In genomic region chr17:40904721-40905154, GRCm38 (mm10) we compare ENCODE assay signal across 8 mouse cellular contexts. TPM values are rescaled to one million over a fixed set of nuclear protein-coding genes. Genes with fewer than 3 reads are reported as not detected.
DNase-seq lines count a peak whose midpoint lies in the region; ATAC-seq and TF ChIP-seq lines count a peak whose summit lies in the region.

No protein-coding gene starts in this region.

- intact Hi-C loops in gastrocnemius, adult 2 months (cut with DNase I) = no loop called here

- no peaks in the 10 kb centered on the region for H3K27me3 ChIP-seq in embryonic facial prominence, embryonic 15.5 days
- no peaks in the 10 kb centered on the region for H3K27me3 ChIP-seq in limb, embryonic 12.5 days
- H3K27me3 ChIP-seq in stomach, embryonic 16.5 days (ENCODE audit: control insufficient read depth, insufficient read depth, low read length) = no peaks in the 10 kb centered on the region

- TF ChIP-seq CTCF in gastrocnemius, adult 2 months (IDR thresholded peaks at IDR 0.05) = no peak

- H3K9ac ChIP-seq in embryonic facial prominence, embryonic 15.5 days = no peak overlapping the region
- H3K9ac ChIP-seq in limb, embryonic 12.5 days (replicated peaks) = no peak overlapping the region
- no peak overlapping the region for H3K9ac ChIP-seq in stomach, embryonic 16.5 days (ENCODE audit: low read length)

- no peaks in the 10 kb centered on the region for H3K9me3 ChIP-seq in embryonic facial prominence, embryonic 15.5 days (replicated peaks)
- H3K9me3 ChIP-seq in limb, embryonic 12.5 days = no peaks in the 10 kb centered on the region
- H3K9me3 ChIP-seq in stomach, embryonic 16.5 days (replicated peaks; ENCODE audit: control insufficient read depth, low read length) = no peaks in the 10 kb centered on the region

- peak; percentile 18 for DNase-seq in gastrocnemius, adult 2 months
- no peak for DNase-seq in gastrocnemius, adult 8-10 months (ENCODE audit: low spot score in 2 of 2)
- DNase-seq in R1 (ENCODE audit: low read depth, low spot score) (peak; percentile 54), adipocyte (ENCODE audit: low spot score) (no peak)
- no peak for DNase-seq in yolk sac, embryonic 10.5 days (ENCODE audit: low spot score)

- ATAC-seq in embryonic facial prominence, embryonic 15.5 days (ENCODE audit: insufficient number of reproducible peaks, low FRiP score, low TSS enrichment, low read depth) = no peak
- no peak for ATAC-seq in limb, embryonic 12.5 days (ENCODE audit: insufficient number of reproducible peaks, insufficient read depth, low FRiP score, low TSS enrichment, low read depth)
- no peak for ATAC-seq in stomach, embryonic 16.5 days (ENCODE audit: insufficient read depth, low FRiP score)

- WGBS in embryonic facial prominence, embryonic 15.5 days = 13% methylated on average over 14 of the region's 14 CpGs
- WGBS in limb, embryonic 12.5 days = 6% methylated on average over 13 of the region's 14 CpGs
- 10% methylated on average over 13 of the region's 14 CpGs for WGBS in stomach, embryonic 16.5 days

- H3K27ac ChIP-seq in gastrocnemius, adult 2 months = no peak overlapping the region
- no peak overlapping the region for H3K27ac ChIP-seq in embryonic facial prominence, embryonic 15.5 days (replicated peaks)
- no peak overlapping the region for H3K27ac ChIP-seq in limb, embryonic 12.5 days
- no peak overlapping the region for H3K27ac ChIP-seq in stomach, embryonic 16.5 days (ENCODE audit: low read length)

- peak overlapping the region; percentile 34 for H3K4me2 ChIP-seq in embryonic facial prominence, embryonic 15.5 days (replicated peaks)
- peak overlapping the region; percentile 45 for H3K4me2 ChIP-seq in limb, embryonic 12.5 days
- H3K4me2 ChIP-seq in stomach, embryonic 16.5 days (ENCODE audit: low read depth, low read length) = peak overlapping the region; percentile 39

- H3K36me3 ChIP-seq in embryonic facial prominence, embryonic 15.5 days = no peaks in the 10 kb centered on the region
- H3K36me3 ChIP-seq in limb, embryonic 12.5 days = no peaks in the 10 kb centered on the region
- no peaks in the 10 kb centered on the region for H3K36me3 ChIP-seq in stomach, embryonic 16.5 days (ENCODE audit: control insufficient read depth, insufficient read depth, low read length)

- peak overlapping the region; percentile 56 for H3K4me3 ChIP-seq in gastrocnemius, adult 2 months
- H3K4me3 ChIP-seq in embryonic facial prominence, embryonic 15.5 days (replicated peaks) = no peak overlapping the region
- peak overlapping the region; percentile 16; the same call in 1 of the 2 replicates for H3K4me3 ChIP-seq in limb, embryonic 12.5 days (replicated peaks)
- peak overlapping the region; percentile 15; the same call in 1 of the 2 replicates for H3K4me3 ChIP-seq in stomach, embryonic 16.5 days (replicated peaks; ENCODE audit: low read length)

- H3K4me1 ChIP-seq in embryonic facial prominence, embryonic 15.5 days = 0 out of 2 replicates have a peak, but pooled peaks cover 2% of the 10 kb centered on the region
- peaks cover 9% of the 10 kb centered on the region; the same call in 1 of the 2 replicates for H3K4me1 ChIP-seq in limb, embryonic 12.5 days (replicated peaks)
- no peaks in the 10 kb centered on the region for H3K4me1 ChIP-seq in stomach, embryonic 16.5 days (ENCODE audit: control insufficient read depth, insufficient read depth, low read length)

RNA-seq across cellular contexts. Expression of gene Glyatl3, which starts 9.4 kb away (rescaled TPM):
- not detected for total RNA-seq in gastrocnemius, adult 2 months (2021)
- total RNA-seq in gastrocnemius, adult 8-10 months (2022) = not detected
- 0.45 and 1.7 TPM in 2 replicates for polyA plus RNA-seq in embryonic facial prominence, embryonic 15.5 days (2015; fragmentation: Nextera tagmentation; extraction: Ambion mirVana)
- polyA plus RNA-seq in limb, embryonic 12.5 days (2016; fragmentation: Nextera tagmentation; extraction: Ambion mirVana) = not detected in 2 replicates
- not detected in 2 replicates for polyA plus RNA-seq in stomach, embryonic 16.5 days (2015; fragmentation: Nextera tagmentation; extraction: Ambion mirVana)

RNA-seq across cellular contexts. Expression of gene 9130008F23Rik, which starts 24.4 kb away (rescaled TPM):
- total RNA-seq in gastrocnemius, adult 2 months (2021) = under 1 TPM; 0.17 to 0.20 TPM
- total RNA-seq in gastrocnemius, adult 8-10 months (2022) = under 1 TPM; 0.22 to 0.58 (median 0.28) TPM
- 2.0 and 2.2 TPM in 2 replicates for polyA plus RNA-seq in embryonic facial prominence, embryonic 15.5 days (2015; fragmentation: Nextera tagmentation; extraction: Ambion mirVana)
- 1.1 and 1.5 TPM in 2 replicates for polyA plus RNA-seq in limb, embryonic 12.5 days (2016; fragmentation: Nextera tagmentation; extraction: Ambion mirVana)
- polyA plus RNA-seq in stomach, embryonic 16.5 days (2015; fragmentation: Nextera tagmentation; extraction: Ambion mirVana) = 6.6 and 6.9 TPM in 2 replicates

RNA-seq across cellular contexts. Expression of gene Mut, which starts 29.7 kb away (rescaled TPM):
- total RNA-seq in gastrocnemius, adult 2 months (2021) = 10 to 100 TPM; 76.2 to 97.0 TPM
- total RNA-seq in gastrocnemius, adult 8-10 months (2022) = 10 to 100 TPM; 69.5 to 85.6 (median 75.1) TPM
- polyA plus RNA-seq in embryonic facial prominence, embryonic 15.5 days (2015; fragmentation: Nextera tagmentation; extraction: Ambion mirVana) = 31.8 and 32.2 TPM in 2 replicates
- polyA plus RNA-seq in limb, embryonic 12.5 days (2016; fragmentation: Nextera tagmentation; extraction: Ambion mirVana) = 35.8 and 37.1 TPM in 2 replicates
- 42.8 and 44.7 TPM in 2 replicates for polyA plus RNA-seq in stomach, embryonic 16.5 days (2015; fragmentation: Nextera tagmentation; extraction: Ambion mirVana)

RNA-seq across cellular contexts. Expression of gene Cenpq, which starts 30.1 kb away (rescaled TPM):
- total RNA-seq in gastrocnemius, adult 2 months (2021) = 1 to 10 TPM; 3.8 to 4.4 TPM
- 1 to 10 TPM; 2.1 to 4.3 (median 3.2) TPM for total RNA-seq in gastrocnemius, adult 8-10 months (2022)
- polyA plus RNA-seq in embryonic facial prominence, embryonic 15.5 days (2015; fragmentation: Nextera tagmentation; extraction: Ambion mirVana) = 19.5 and 21.0 TPM in 2 replicates
- polyA plus RNA-seq in limb, embryonic 12.5 days (2016; fragmentation: Nextera tagmentation; extraction: Ambion mirVana) = 32.1 and 33.7 TPM in 2 replicates
- polyA plus RNA-seq in stomach, embryonic 16.5 days (2015; fragmentation: Nextera tagmentation; extraction: Ambion mirVana) = 18.6 TPM in 2 replicates

Comparison
In these comparisons a context has a peak if more than half of its experiments do, and no peak if none do; other contexts are left out.
1. DNase-seq: peak in gastrocnemius, adult 2 months (single experiment) and R1 (single experiment); none in gastrocnemius, adult 8-10 months (0 of 2), yolk sac, embryonic 10.5 days (single experiment) and adipocyte (single experiment).
2. Peak in every context shown above with its lines, with median percentiles within 50 percentile points of each other: H3K4me2 ChIP-seq.